Mouse (Mus musculus) CH12.LX (cell line): ENCODE results near the gene Slc25a41. TPM values are rescaled to one million over a fixed set of nuclear protein-coding genes. Genes with fewer than 3 reads are reported as not detected.

Experiments used
- DNase-seq: peaks from one replicate; pipeline ENCODE4 v3.0.0-alpha.2; 2013; ENCODE audit errors: extremely low read depth
- H3K27ac ChIP-seq: 2 replicates; pipeline ENCODE4 v1.5.1; 2012; ENCODE audit warnings: low read depth, mild to moderate bottlenecking, control low read depth, moderate library complexity; ENCODE audit not compliant: insufficient read depth
- H3K27me3 ChIP-seq: replicated peaks from 2 replicates; pipeline ENCODE3; 2012; ENCODE audit warnings: inconsistent platforms
- H3K36me3 ChIP-seq, 2 experiments: replicated peaks in 1 of 2; 2 replicates each; pipeline versions ENCODE3 to v1.6.1; 2012; ENCODE audit warnings: inconsistent platforms in 1 of 2, low read length in 1 of 2, mild to moderate bottlenecking in 1 of 2, mixed read lengths in 1 of 2, moderate library complexity in 1 of 2; ENCODE audit not compliant: control insufficient read depth in 1 of 2, insufficient read depth in 1 of 2
- H3K4me1 ChIP-seq, 2 experiments: 2 replicates each; pipeline ENCODE4 v1.6.1; 2012; ENCODE audit warnings: inconsistent platforms in 1 of 2, moderate library complexity in 1 of 2; ENCODE audit not compliant: insufficient read depth in 2 of 2, control insufficient read depth in 1 of 2
- H3K4me2 ChIP-seq: 2 replicates; pipeline ENCODE4 v1.6.1; 2012; ENCODE audit warnings: low read depth, mild to moderate bottlenecking, control low read depth; ENCODE audit not compliant: poor library complexity, insufficient read depth, severe bottlenecking
- H3K4me3 ChIP-seq, 3 experiments: fragments of 150-350 bp in 1 of 3; sonication (generic) in 1 of 3; replicated peaks in 1 of 3; 2 replicates each; pipeline versions ENCODE3 to v1.5.1; 2011 to 2012; ENCODE audit warnings: low read depth in 2 of 3, low read length in 2 of 3, mild to moderate bottlenecking in 2 of 3, moderate library complexity in 2 of 3, control low read depth in 1 of 3, improper control_type of control experiment in 1 of 3, inconsistent platforms in 1 of 3, mixed read lengths in 1 of 3; ENCODE audit not compliant: poor library complexity in 1 of 3
- H3K79me2 ChIP-seq: replicated peaks from 2 replicates; pipeline ENCODE4 v1.6.1; 2012; ENCODE audit warnings: mild to moderate bottlenecking, moderate library complexity; ENCODE audit not compliant: control insufficient read depth, poor library complexity, insufficient read depth, severe bottlenecking; ENCODE audit errors: extremely low read depth
- H3K9ac ChIP-seq: 2 replicates; pipeline ENCODE4 v1.6.1; 2012; ENCODE audit warnings: low read depth, mild to moderate bottlenecking, control low read depth, moderate library complexity; ENCODE audit not compliant: insufficient read depth
- H3K9me3 ChIP-seq: replicated peaks from 2 replicates; pipeline ENCODE3; 2012; ENCODE audit warnings: low read length, inconsistent platforms, mixed read lengths
- CHD1 ChIP-seq: IDR thresholded peaks from 2 replicates; pipeline ENCODE4 v1.6.1; 2012; ENCODE audit warnings: low read depth, low read length, improper control_type of control experiment, inconsistent platforms
- CTCF ChIP-seq, 2 experiments: IDR thresholded peaks in 1 of 2; conservative IDR thresholded peaks in 1 of 2; 2 replicates each; pipeline ENCODE4 v1.5.1; 2011 to 2012; ENCODE audit warnings: low read depth in 2 of 2, low read length in 2 of 2, improper control_type of control experiment in 1 of 2, inconsistent platforms in 1 of 2, mild to moderate bottlenecking in 1 of 2, moderate library complexity in 1 of 2
- E2F4 ChIP-seq: IDR thresholded peaks from 2 replicates; pipeline ENCODE4 v1.6.1; 2011; ENCODE audit warnings: low read depth, low read length, improper control_type of control experiment; ENCODE audit not compliant: insufficient replicate concordance
- EP300 ChIP-seq: IDR thresholded peaks from 2 replicates; pipeline ENCODE4 v1.6.1; 2011; ENCODE audit warnings: low read length, improper control_type of control experiment
- ETS1 ChIP-seq: conservative IDR thresholded peaks from 2 replicates; pipeline ENCODE4 v1.6.1; 2012; ENCODE audit warnings: low read depth, mild to moderate bottlenecking, inconsistent platforms, low read length, improper control_type of control experiment, moderate library complexity
- JUN ChIP-seq: IDR thresholded peaks from 2 replicates; pipeline ENCODE4 v1.6.1; 2011; ENCODE audit warnings: low read depth, mild to moderate bottlenecking, low read length, improper control_type of control experiment, moderate library complexity; ENCODE audit not compliant: insufficient read depth
- KAT2A ChIP-seq: IDR thresholded peaks from 2 replicates; pipeline ENCODE4 v1.6.1; 2012; ENCODE audit warnings: low read length, improper control_type of control experiment, inconsistent platforms; ENCODE audit not compliant: insufficient replicate concordance
- MAFK ChIP-seq: IDR thresholded peaks from 2 replicates; pipeline ENCODE4 v1.6.1; 2011; ENCODE audit warnings: low read length, improper control_type of control experiment; ENCODE audit not compliant: insufficient replicate concordance
- MAX ChIP-seq: IDR thresholded peaks from 2 replicates; pipeline ENCODE4 v1.6.1; 2011; ENCODE audit warnings: low read length, improper control_type of control experiment
- MAZ ChIP-seq: IDR thresholded peaks from 2 replicates; pipeline ENCODE4 v1.6.1; 2012; ENCODE audit warnings: low read depth, mild to moderate bottlenecking, inconsistent platforms, low read length, improper control_type of control experiment, moderate library complexity
- MEF2A ChIP-seq: IDR thresholded peaks from 2 replicates; pipeline ENCODE4 v1.6.1; 2014; ENCODE audit warnings: low read depth, mild to moderate bottlenecking, inconsistent platforms, low read length, improper control_type of control experiment, borderline replicate concordance
- NELFE ChIP-seq: IDR thresholded peaks from 2 replicates; pipeline ENCODE4 v1.6.1; 2011; ENCODE audit warnings: low read depth, low read length, improper control_type of control experiment
- NRF1 ChIP-seq: IDR thresholded peaks from 2 replicates; pipeline ENCODE4 v1.6.1; 2014; ENCODE audit warnings: low read depth, mild to moderate bottlenecking, inconsistent platforms, low read length, improper control_type of control experiment, moderate library complexity
- PAX5 ChIP-seq: IDR thresholded peaks from 2 replicates; pipeline ENCODE4 v1.6.1; 2012; ENCODE audit warnings: low read length, inconsistent platforms, mixed read lengths
- POLR2A ChIP-seq: IDR thresholded peaks from 2 replicates; pipeline ENCODE4 v1.6.1; 2011; ENCODE audit warnings: low read depth, mild to moderate bottlenecking, improper control_type of control experiment, low read length
- POLR2AphosphoS2 ChIP-seq: IDR thresholded peaks from 2 replicates; pipeline ENCODE4 v1.6.1; 2011; ENCODE audit warnings: low read depth, low read length, improper control_type of control experiment
- RAD21 ChIP-seq: IDR thresholded peaks from 2 replicates; pipeline ENCODE4 v1.6.1; 2011; ENCODE audit warnings: low read depth, mild to moderate bottlenecking, low read length, improper control_type of control experiment, moderate library complexity
- RCOR1 ChIP-seq: conservative IDR thresholded peaks from 2 replicates; pipeline ENCODE4 v1.6.1; 2012; ENCODE audit warnings: low read depth, mild to moderate bottlenecking, inconsistent platforms, low read length, improper control_type of control experiment
- SIN3A ChIP-seq: IDR thresholded peaks from 2 replicates; pipeline ENCODE4 v1.6.1; 2012; ENCODE audit warnings: low read length, improper control_type of control experiment, inconsistent platforms
- UBTF ChIP-seq: IDR thresholded peaks from 2 replicates; pipeline ENCODE4 v1.6.1; 2012; ENCODE audit warnings: low read depth, mild to moderate bottlenecking, inconsistent platforms, low read length, improper control_type of control experiment, moderate library complexity
- ZC3H11A ChIP-seq: IDR thresholded peaks from 2 replicates; pipeline ENCODE4 v1.6.1; 2012; ENCODE audit warnings: low read depth, mild to moderate bottlenecking, inconsistent platforms, low read length, improper control_type of control experiment
- dilution Hi-C: fragments of 300-500 bp; cut with MboI; formaldehyde crosslinking; loops from 2 replicates; pipeline ENCODE4 v1.14.3; 2020; ENCODE audit warnings: low sequenced_read_pairs; ENCODE audit not compliant: extremely low pct_unique_long_range_greater_than_20kb, extremely low pct_ligation_motif_present
- in situ Hi-C: fragments of 300-500 bp; cut with MboI; formaldehyde crosslinking; loops from 3 replicates; pipeline ENCODE4 v1.14.3; 2019; ENCODE audit warnings: low sequenced_read_pairs, low pct_ligation_motif_present, low pct_unique_long_range_greater_than_20kb, mixed read lengths
- polyA plus RNA-seq: library from polyadenylated mRNA; unstranded; fragments of >175 nt; gene quantifications from 2 replicates; pipeline ENCODE4 v1.2.1, GENCODE M21; 2012; ENCODE audit warnings: low read depth; ENCODE audit not compliant: insufficient read length
- total RNA-seq, 2 experiments: library from RNA; depleted of rRNA; stranded (reverse); fragments of 300-350 nt in 1 of 2; fragments of >200 nt in 1 of 2; gene quantifications; 2 replicates each; pipeline ENCODE4 v1.2.3; 2012 to 2014

The Slc25a41 gene
- total and polyA plus RNA-seq, 3 experiments, result not detected

- DNase-seq, result no peak
- H3K9ac ChIP-seq, result no peak overlapping the region
- peaks cover 0 to 8% of the 10 kb centered on the region in 2 experiments; a peak in 2 of 4 replicates for H3K4me1 ChIP-seq
- no peaks in the 10 kb centered on the region for H3K9me3 ChIP-seq
- no peaks in the 10 kb centered on the region for H3K79me2 ChIP-seq
- no peak overlapping the region for H3K4me2 ChIP-seq
- H3K36me3 ChIP-seq, result peaks cover 25 to 94% of the 10 kb centered on the region in 2 experiments
- TF ChIP-seq POLR2A (no peak), KAT2A (no peak), MAFK (no peak), UBTF (no peak), CHD1 (no peak), MEF2A (no peak), JUN (no peak)
- H3K27me3 ChIP-seq, result no peaks in the 10 kb centered on the region
- no peak overlapping the region for H3K4me3 ChIP-seq
- dilution Hi-C loops, result no loop called here
- no peak overlapping the region for H3K27ac ChIP-seq
- in situ Hi-C loops, result no loop called here
These were observed 29.2 kb upstream of the Slc25a41 start for GRCm38 (mm10) chr17:57070699-57071098.

GRCm38 (mm10) chr17:57070272-57070671, 28.8 kb upstream of the Slc25a41 start:
- in situ Hi-C loops, result no loop called here
- DNase-seq, result no peak
- Histone ChIP-seq H3K4me1 (peaks cover 0 to 4% of the 10 kb centered on the region in 2 experiments; a peak in 2 of 4 replicates), H3K4me3 (no peak overlapping the region)
- TF ChIP-seq MAX (no peak), NRF1 (no peak), JUN (no peak), E2F4 (no peak), POLR2AphosphoS2 (no peak), MAZ (no peak), EP300 (no peak), UBTF (no peak), SIN3A (no peak)
- TF ChIP-seq, all 38 proteins: peak for 0
- no peaks in the 10 kb centered on the region for H3K79me2 ChIP-seq
- no peak overlapping the region for H3K27ac ChIP-seq
- no peaks in the 10 kb centered on the region for H3K27me3 ChIP-seq
- H3K9me3 ChIP-seq, result no peaks in the 10 kb centered on the region
- H3K36me3 ChIP-seq, result peaks cover 25 to 94% of the 10 kb centered on the region in 2 experiments
- no peak overlapping the region for H3K4me2 ChIP-seq
- no peak overlapping the region for H3K9ac ChIP-seq
- dilution Hi-C loops, result no loop called here

- H3K9me3 ChIP-seq, result no peaks in the 10 kb centered on the region
- H3K4me2 ChIP-seq, result no peak overlapping the region
These were observed 25.5 kb upstream of the Slc25a41 start for GRCm38 (mm10) chr17:57066908-57067307.

More at GRCm38 (mm10) chr17:57066908-57067307, 25.5 kb upstream of the Slc25a41 start:
- in situ Hi-C loops, result no loop called here
- Histone ChIP-seq H3K36me3 (peaks cover 19 to 73% of the 10 kb centered on the region in 2 experiments), H3K4me3 (no peak overlapping the region), H3K9ac (no peak overlapping the region), H3K27me3 (no peaks in the 10 kb centered on the region), H3K27ac (no peak overlapping the region), H3K79me2 (no peaks in the 10 kb centered on the region), H3K4me1 (no peaks in the 10 kb centered on the region)
- DNase-seq, result no peak
- no peak for TF ChIP-seq RAD21
- TF ChIP-seq RCOR1, result no peak
- no peak for TF ChIP-seq ETS1
- TF ChIP-seq POLR2A, result no peak
- TF ChIP-seq PAX5, result no peak
- TF ChIP-seq CTCF (conservative IDR thresholded peaks at IDR 0.05 in 1 of 2, IDR thresholded peaks at IDR 0.05 in 1 of 2; ENCODE audit: low read depth in 2 of 2, low read length in 2 of 2), result no peak
- no peak for TF ChIP-seq MAZ
- TF ChIP-seq NELFE, result no peak
- no peak for TF ChIP-seq KAT2A
- no peak for TF ChIP-seq ZC3H11A
- dilution Hi-C loops, result no loop called here
